Mouse (Mus musculus): Measurements from ENCODE around the gene Ergic1.

- TF ChIP-seq CTCF (IDR thresholded peaks at IDR 0.05; ENCODE audit: borderline replicate concordance, extremely low read depth, insufficient read depth, insufficient read length), result no peak
- TF ChIP-seq POLR2A (IDR thresholded peaks at IDR 0.05; ENCODE audit: borderline replicate concordance, extremely low read depth, insufficient read depth, insufficient read length, poor library complexity, severe bottlenecking), result no peak
Measured at GRCm38 (mm10) chr17:26584063-26584462, 22.8 kb downstream of the Ergic1 start.

Data from brain, embryonic 14.5 days (tissue).